Mouse (Mus musculus) liver, embryonic 12.5 days (tissue): ENCODE results near the gene Ctbp1. TPM values are rescaled to one million over a fixed set of nuclear protein-coding genes. Genes with fewer than 3 reads are reported as not detected.

Experiments
- ATAC-seq: fragments of 200-750 bp; cut with Nextera tagmentation; 2 replicates; pipeline ENCODE4 v1.8.0; 2017; ENCODE audit warnings: moderate number of reproducible peaks, mild to moderate bottlenecking, moderate library complexity
- H3K27ac ChIP-seq: fragments of 300-500 bp; sonication (generic); 2 replicates; pipeline ENCODE4 v1.5.1; 2016; ENCODE audit warnings: mild to moderate bottlenecking
- H3K27me3 ChIP-seq: fragments of 300-500 bp; sonication (generic); replicated peaks from 2 replicates; pipeline ENCODE4 v1.6.1; 2016; ENCODE audit warnings: mild to moderate bottlenecking, moderate library complexity
- H3K36me3 ChIP-seq: fragments of 300-500 bp; sonication (generic); 2 replicates; pipeline ENCODE4 v1.6.1; 2016; ENCODE audit warnings: mild to moderate bottlenecking, moderate library complexity
- H3K4me1 ChIP-seq: fragments of 300-500 bp; sonication (generic); 2 replicates; pipeline ENCODE4 v1.6.1; 2016
- H3K4me2 ChIP-seq: fragments of 300-500 bp; sonication (generic); 2 replicates; pipeline ENCODE4 v1.6.1; 2016; ENCODE audit warnings: mild to moderate bottlenecking, moderate library complexity
- H3K4me3 ChIP-seq: fragments of 300-500 bp; sonication (generic); 2 replicates; pipeline ENCODE4 v1.5.1; 2016; ENCODE audit warnings: mild to moderate bottlenecking, moderate library complexity
- H3K9ac ChIP-seq: fragments of 300-500 bp; sonication (generic); 2 replicates; pipeline ENCODE4 v1.6.1; 2016; ENCODE audit warnings: mild to moderate bottlenecking, moderate library complexity
- H3K9me3 ChIP-seq: fragments of 300-500 bp; sonication (generic); replicated peaks from 2 replicates; pipeline ENCODE4 v1.6.1; 2016; ENCODE audit warnings: mild to moderate bottlenecking, moderate library complexity
- WGBS: fragments of 180-500 bp; shearing (Covaris S2); methylation state at CpG from one replicate; pipeline ENCODE4 v1.1.7; 2016; ENCODE audit not compliant: insufficient replicate concordance; 5-methylcytosine and 5-hydroxymethylcytosine counted together
- polyA plus RNA-seq: library from polyadenylated mRNA; unstranded; fragments of >200 nt; fragmentation: Nextera tagmentation; extraction: Ambion mirVana; gene quantifications from 2 replicates; pipeline ENCODE4 v1.2.1, GENCODE M21; 2016

The Ctbp1 gene
- polyA plus RNA-seq, 1 experiment from 2014 or later = 279 TPM

- peaks cover 38% of the 10 kb centered on the region for H3K4me1 ChIP-seq
- 12% methylated on average over 9 of the region's 9 CpGs for WGBS
- peak overlapping the region; percentile 20; the same call in 1 of the 2 replicates for H3K4me3 ChIP-seq
- H3K36me3 ChIP-seq = no peaks in the 10 kb centered on the region
- peaks cover 13% of the 10 kb centered on the region; the same call in 1 of the 2 replicates for H3K27me3 ChIP-seq
- H3K4me2 ChIP-seq = peak overlapping the region; percentile 57
- H3K9me3 ChIP-seq = no peaks in the 10 kb centered on the region
- no peak overlapping the region for H3K9ac ChIP-seq
- ATAC-seq = peak; percentile 66
- no peak overlapping the region for H3K27ac ChIP-seq
Observed at GRCm38 (mm10) chr5:33203691-33204242, 71.0 kb downstream of the Ctbp1 start.

GRCm38 (mm10) chr5:33203171-33203565 is 71.6 kb downstream of the Ctbp1 start:
- Histone ChIP-seq H3K4me1 (peaks cover 38% of the 10 kb centered on the region), H3K27me3 (peaks cover 13% of the 10 kb centered on the region; the same call in 1 of the 2 replicates), H3K4me2 (no peak overlapping the region), H3K9ac (no peak overlapping the region), H3K4me3 (no peak overlapping the region), H3K9me3 (no peaks in the 10 kb centered on the region), H3K36me3 (no peaks in the 10 kb centered on the region), H3K27ac (no peak overlapping the region)
- no peak for ATAC-seq
- 55% methylated on average over 6 of the region's 6 CpGs for WGBS

- no peak overlapping the region for H3K9ac ChIP-seq
- peaks cover 38% of the 10 kb centered on the region for H3K4me1 ChIP-seq
- H3K9me3 ChIP-seq = no peaks in the 10 kb centered on the region
- H3K4me3 ChIP-seq = no peak overlapping the region
- no peak overlapping the region for H3K4me2 ChIP-seq
- WGBS = 49% methylated on average over 13 of the region's 13 CpGs
- H3K36me3 ChIP-seq = no peaks in the 10 kb centered on the region
- ATAC-seq = peak; percentile 57; the same call in 1 of the 2 replicates
- peaks cover 13% of the 10 kb centered on the region; the same call in 1 of the 2 replicates for H3K27me3 ChIP-seq
- no peak overlapping the region for H3K27ac ChIP-seq
Observed at GRCm38 (mm10) chr5:33202516-33203170, 72.2 kb downstream of the Ctbp1 start.

- peaks cover 30% of the 10 kb centered on the region for H3K4me1 ChIP-seq
- no peak for ATAC-seq
- 53% methylated on average over 13 of the region's 13 CpGs for WGBS
- H3K27ac ChIP-seq = no peak overlapping the region
- H3K9me3 ChIP-seq = no peaks in the 10 kb centered on the region
- H3K36me3 ChIP-seq = no peaks in the 10 kb centered on the region
- no peak overlapping the region for H3K4me2 ChIP-seq
- no peak overlapping the region for H3K4me3 ChIP-seq
- peaks cover 13% of the 10 kb centered on the region; the same call in 1 of the 2 replicates for H3K27me3 ChIP-seq
- no peak overlapping the region for H3K9ac ChIP-seq
Observed at GRCm38 (mm10) chr5:33201697-33202096, 73.1 kb downstream of the Ctbp1 start.

- Histone ChIP-seq H3K4me1 (peaks cover 22% of the 10 kb centered on the region), H3K9ac (no peak overlapping the region), H3K27ac (no peak overlapping the region), H3K9me3 (no peaks in the 10 kb centered on the region), H3K27me3 (peaks cover 11% of the 10 kb centered on the region; the same call in 1 of the 2 replicates), H3K4me3 (no peak overlapping the region), H3K36me3 (no peaks in the 10 kb centered on the region), H3K4me2 (no peak overlapping the region)
- ATAC-seq = no peak
- WGBS = 46% methylated on average over 1 of the region's 1 CpGs
Observed at GRCm38 (mm10) chr5:33200071-33200470, 74.7 kb downstream of the Ctbp1 start.

Other genes starting within 250 kb of the Ctbp1 start
- gene Slc5a1, start 170.8 kb downstream of the Ctbp1 start, polyA plus RNA-seq = not detected in 2 replicates
- 4.8 and 5.4 TPM in 2 replicates for gene Spon2, start 56.5 kb downstream of the Ctbp1 start, polyA plus RNA-seq
- 64.2 and 67.7 TPM in 2 replicates for gene Maea, start 60.5 kb upstream of the Ctbp1 start, polyA plus RNA-seq
- 3.5 and 3.6 TPM in 2 replicates for gene Uvssa, start 103.6 kb upstream of the Ctbp1 start, polyA plus RNA-seq
- not detected in 2 replicates for gene Nkx1-1, start 159.0 kb upstream of the Ctbp1 start, polyA plus RNA-seq